Mouse (Mus musculus) urinary bladder, postnatal 14 days (tissue): Measurements from ENCODE around the gene Ruvbl2.

Experiments used
- DNase-seq: peaks from one replicate; pipeline ENCODE4 v3.0.0; 2021; ENCODE audit warnings: low spot score

Gene Ruvbl2

DNA sequence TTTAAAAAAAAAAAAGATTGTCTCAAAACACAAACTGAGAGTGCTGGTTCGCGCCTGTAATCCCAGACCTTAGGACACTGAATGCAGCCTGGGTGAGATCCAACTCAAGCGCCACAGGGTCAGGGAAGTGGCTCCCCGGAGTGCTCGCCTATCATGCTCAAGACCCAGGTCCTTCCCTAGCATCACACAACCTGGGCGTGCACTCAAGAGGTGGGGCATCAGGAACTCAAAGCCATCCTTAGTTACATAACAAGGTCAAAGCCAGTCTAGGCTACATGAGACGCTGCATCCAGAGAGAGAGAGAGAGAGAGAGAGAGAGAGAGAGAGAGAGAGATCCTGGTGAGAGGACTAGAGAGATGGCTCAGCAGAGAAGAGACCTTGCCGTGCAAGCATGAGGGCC lies 11.3 kb downstream of the Ruvbl2 start:
- no peak for DNase-seq

GRCm38 (mm10) chr7:45421194-45421593 lies 16.7 kb downstream of the Ruvbl2 start:
- DNase-seq = no peak

- no peak for DNase-seq
Observed at GRCm38 (mm10) chr7:45420615-45420919, 17.3 kb downstream of the Ruvbl2 start, which contains the start of gene Lhb. TSS of gene Lhb (plus strand) at chr7:45420820.

GRCm38 (mm10) chr7:45419859-45420614 lies 17.9 kb downstream of the Ruvbl2 start:
- no peak for DNase-seq

GRCm38 (mm10) chr7:45417962-45418492 lies 19.9 kb downstream of the Ruvbl2 start:
- no peak for DNase-seq

DNA sequence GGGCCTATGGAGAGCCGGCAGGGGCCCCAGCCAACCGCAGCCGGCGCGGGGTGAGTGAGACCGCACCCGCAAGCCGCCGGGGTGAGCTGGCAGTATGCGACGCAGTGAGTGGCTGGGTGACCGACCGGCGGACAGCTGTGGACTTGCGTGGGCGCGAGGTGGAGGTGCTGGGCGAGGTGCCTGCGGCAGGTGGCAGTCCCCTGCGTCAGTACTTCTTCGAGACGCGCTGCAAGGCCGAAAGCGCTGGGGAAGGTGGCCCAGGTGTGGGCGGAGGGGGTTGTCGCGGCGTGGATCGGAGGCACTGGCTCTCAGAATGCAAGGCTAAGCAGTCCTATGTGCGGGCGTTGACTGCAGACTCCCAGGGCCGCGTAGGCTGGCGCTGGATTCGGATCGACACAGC lies 22.3 kb downstream of the Ruvbl2 start:
- DNase-seq = no peak

- no peak for DNase-seq
Observed at GRCm38 (mm10) chr7:45414740-45415224, 23.1 kb downstream of the Ruvbl2 start.

GRCm38 (mm10) chr7:45413864-45414739 lies 23.8 kb downstream of the Ruvbl2 start:
- peak; percentile 80 for DNase-seq

DNA sequence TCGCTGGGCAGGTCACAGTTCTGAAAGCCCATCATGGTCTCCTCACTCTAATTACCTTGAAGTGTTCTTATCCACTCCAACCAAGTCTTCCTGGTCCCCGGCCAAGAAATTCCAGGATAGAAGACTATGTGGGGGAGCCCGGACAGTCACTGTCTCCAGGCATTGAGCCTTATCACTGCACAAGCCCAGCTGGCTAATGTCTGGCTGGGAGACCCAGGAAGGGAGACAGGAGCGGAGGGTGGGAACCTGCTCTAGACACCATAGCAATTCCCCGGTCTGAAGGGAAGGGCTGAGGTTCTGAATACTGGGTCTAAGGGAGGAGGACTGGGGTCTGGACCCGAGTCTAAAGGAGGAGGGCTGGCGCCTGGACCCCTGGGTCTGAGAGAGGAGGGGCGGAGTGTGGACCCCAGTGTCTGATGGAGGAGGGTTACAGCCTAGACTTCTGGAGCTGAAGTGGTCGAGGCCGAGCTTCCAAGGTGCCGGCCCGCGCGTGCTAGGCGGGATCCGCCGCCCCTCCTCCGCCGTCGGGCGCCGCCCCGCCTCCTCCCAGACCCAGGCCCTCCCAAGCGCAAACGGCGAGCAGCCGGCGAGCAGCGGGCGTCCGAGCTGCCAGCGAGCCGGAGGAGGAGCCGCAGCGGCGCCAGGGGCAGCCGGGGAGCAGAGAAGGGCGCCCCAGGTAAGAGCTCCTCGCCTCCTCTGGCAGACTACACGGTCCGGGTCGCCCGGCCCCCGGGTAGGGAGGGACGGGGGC lies 24.6 kb downstream of the Ruvbl2 start, which contains the start of gene Ntf5:
Ntf5 (plus strand) TSS at position 583 of the 751 bp plus-strand sequence.
- peak; percentile 57 for DNase-seq

- no peak for DNase-seq
Observed at GRCm38 (mm10) chr7:45412421-45412820, 25.5 kb downstream of the Ruvbl2 start.

- DNase-seq = no peak
Observed at GRCm38 (mm10) chr7:45409497-45410163, 28.3 kb downstream of the Ruvbl2 start.

GRCm38 (mm10) chr7:45408949-45409348 lies 28.9 kb downstream of the Ruvbl2 start:
- no peak for DNase-seq

DNA sequence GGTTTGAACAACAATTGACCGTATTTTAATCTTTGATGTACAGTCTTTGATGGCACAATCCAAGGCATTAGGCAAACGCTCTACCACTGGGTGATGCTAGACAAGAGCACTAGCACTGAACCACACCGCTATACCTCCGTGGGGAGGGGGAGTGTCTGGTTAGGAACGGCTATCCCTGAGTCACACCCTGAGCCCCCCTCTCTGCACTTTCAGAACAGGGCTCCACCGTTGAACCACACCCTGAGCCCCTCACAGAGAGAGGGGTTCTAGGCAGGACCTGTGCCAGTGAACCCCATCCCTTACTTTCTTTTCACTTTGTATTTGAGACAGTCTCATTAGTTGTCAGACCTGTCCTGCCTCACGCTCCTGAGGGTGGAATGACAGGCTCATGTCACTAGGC lies 29.5 kb downstream of the Ruvbl2 start:
- no peak for DNase-seq

DNA sequence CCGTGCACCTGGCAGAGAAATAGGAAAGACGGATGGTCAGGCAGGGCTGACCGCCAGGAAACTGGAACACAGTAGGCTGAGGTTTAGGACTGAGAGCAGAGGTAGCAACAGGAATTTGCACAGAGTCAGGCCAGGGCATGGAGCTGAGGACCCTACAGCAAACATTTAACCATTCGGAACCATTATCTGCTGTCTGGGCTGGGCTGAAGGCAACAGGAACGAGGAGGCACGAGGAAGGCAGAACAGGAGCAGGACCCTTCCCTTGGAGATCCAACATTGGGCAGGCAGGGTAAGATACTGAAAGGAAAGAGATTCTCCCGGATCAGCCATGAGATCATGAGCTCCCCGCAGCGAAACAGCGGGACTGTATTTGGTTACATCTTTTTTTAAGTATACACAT lies 30.1 kb downstream of the Ruvbl2 start:
- no peak for DNase-seq

DNA sequence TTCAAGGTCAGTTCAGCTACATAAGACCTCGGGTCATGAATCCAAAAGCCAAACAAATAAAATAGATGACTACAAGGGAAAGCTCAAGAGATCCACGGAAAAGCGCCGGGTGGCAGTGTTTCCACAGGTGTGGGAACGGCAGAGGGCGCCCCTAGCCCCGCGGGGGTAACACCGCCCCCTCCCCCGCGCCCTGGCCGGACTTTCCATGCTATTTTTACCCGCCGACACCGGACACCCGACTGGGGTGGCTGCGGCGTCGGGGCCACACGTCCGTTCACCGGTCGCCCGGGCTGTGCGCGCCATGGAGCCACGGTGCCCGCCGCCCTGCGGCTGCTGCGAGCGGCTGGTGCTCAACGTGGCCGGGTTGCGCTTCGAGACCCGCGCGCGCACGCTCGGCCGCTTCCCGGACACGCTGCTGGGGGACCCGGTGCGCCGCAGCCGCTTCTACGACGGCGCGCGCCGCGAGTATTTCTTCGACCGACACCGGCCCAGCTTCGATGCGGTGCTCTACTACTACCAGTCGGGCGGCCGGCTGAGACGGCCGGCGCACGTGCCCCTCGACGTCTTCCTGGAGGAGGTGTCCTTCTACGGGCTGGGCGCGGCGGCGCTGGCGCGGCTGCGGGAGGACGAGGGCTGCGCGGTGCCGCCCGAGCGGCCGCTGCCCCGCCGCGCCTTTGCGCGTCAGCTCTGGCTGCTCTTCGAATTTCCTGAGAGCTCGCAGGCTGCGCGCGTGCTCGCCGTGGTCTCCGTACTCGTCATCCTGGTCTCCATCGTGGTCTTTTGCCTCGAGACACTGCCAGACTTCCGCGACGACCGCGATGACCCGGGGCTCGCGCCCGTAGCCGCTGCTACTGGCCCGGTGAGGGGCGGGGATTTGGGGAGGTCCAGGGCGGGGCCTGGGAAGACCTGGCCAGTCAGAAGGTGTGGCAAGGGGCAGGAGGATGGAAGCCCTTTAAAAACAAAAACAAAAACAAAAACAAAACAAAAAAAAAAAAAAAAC lies 31.4 kb downstream of the Ruvbl2 start:
- no peak for DNase-seq

- DNase-seq = peak; percentile 80
Observed at GRCm38 (mm10) chr7:45405091-45406075, 32.5 kb downstream of the Ruvbl2 start, which contains the start of gene Kcna7. TSS of gene Kcna7 (plus strand) at chr7:45405653.

DNA sequence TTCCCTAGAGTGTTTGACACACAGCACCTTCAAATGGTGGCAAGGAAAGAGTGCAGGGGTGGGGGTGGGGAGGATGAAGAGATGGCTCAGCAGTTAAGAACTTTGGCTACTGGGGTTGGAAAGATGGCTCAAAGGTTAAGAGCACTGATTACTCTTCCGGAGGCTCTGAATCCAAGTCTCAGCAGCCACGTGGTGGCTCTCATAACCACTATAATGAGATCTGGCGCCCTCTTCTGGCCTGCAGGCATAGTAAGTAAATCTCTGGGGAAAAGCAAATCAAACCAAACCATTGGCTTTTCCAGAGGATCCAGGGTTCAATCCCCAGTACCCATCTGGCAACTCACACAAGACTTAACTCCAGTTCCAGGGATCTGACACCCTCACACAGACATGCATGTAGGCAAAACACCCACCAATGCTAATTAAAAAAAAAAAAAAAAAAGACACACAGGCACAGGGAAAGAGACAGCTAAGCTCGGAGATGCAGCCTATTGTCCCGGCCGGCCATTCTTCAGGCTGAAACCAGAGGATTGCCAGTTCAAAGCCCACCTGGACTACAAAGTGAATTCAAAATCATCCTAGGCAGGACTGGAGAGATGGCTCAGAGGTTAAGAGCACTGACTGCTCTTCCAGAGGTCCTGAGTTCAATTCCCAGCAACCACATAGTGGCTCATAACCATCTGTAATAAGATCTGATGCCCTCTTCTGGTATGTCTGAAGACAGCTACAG lies 34.2 kb downstream of the Ruvbl2 start:
- DNase-seq = peak; percentile 69

DNA sequence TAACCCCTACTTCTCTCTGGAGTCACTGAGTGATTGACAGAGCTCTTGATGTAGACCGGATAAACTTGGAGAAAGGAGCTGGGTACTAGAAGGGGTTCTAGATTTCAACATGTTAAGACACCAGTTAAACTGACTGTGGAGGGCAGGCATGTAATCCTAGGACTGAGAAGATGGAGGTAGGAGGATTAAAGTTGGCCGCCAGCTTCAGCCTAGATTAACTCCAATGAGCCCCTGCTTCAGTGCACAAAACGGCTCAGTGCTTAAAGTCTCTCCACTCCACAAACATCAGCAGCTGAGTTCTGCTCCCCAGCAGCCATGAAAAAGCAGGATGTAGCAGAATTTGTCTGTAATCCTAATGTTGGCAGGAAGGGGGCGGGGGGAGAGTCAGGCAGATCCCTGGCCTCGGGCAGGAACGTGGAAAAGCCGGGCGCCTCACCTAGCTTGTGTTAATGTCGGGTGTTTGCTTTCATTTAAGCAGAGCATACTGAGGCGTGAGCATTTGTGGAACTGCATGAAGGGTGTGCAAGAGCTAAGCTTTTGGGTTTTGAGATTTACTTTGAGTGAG lies 36.3 kb downstream of the Ruvbl2 start:
- no peak for DNase-seq
